Mouse (Mus musculus): Measurements from ENCODE around the gene Stpg4.
A peak's percentile ranks its signal among the peaks of the same experiment; 100 is the strongest.

Gene Stpg4

GRCm38 (mm10) chr17:87427511-87427910, at the start of gene Stpg4:
Stpg4 (minus strand) TSS chr17:87427741.
- no peak for DNase-seq

GRCm38 (mm10) chr17:87475356-87475755, 47.8 kb upstream of the Stpg4 start:
- DNase-seq = no peak

DNA sequence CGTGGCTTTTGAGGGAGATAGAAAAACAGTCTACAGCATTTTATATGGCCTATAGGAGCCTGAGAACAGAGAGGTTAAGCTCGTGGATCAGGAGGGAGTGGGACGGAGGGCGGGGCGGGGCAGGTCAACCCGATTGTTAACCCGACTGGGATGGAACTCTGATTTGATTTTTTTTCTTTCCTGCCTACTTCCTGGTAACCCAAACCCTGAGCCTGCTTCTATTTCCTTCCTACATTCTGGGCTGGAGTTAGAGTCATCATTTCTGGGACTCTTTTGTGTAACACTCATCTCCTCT, 46.9 kb upstream of the Stpg4 start:
- DNase-seq = no peak

- DNase-seq = peak; percentile 60
Observed at GRCm38 (mm10) chr17:87473736-87474500, 46.4 kb upstream of the Stpg4 start.

GRCm38 (mm10) chr17:87473441-87473735, 45.8 kb upstream of the Stpg4 start:
- no peak for DNase-seq

- DNase-seq = no peak
Observed at GRCm38 (mm10) chr17:87472879-87473278, 45.3 kb upstream of the Stpg4 start.

GRCm38 (mm10) chr17:87471661-87472060, 44.1 kb upstream of the Stpg4 start:
- DNase-seq = no peak

GRCm38 (mm10) chr17:87470797-87471196, 43.3 kb upstream of the Stpg4 start:
- no peak for DNase-seq

DNA sequence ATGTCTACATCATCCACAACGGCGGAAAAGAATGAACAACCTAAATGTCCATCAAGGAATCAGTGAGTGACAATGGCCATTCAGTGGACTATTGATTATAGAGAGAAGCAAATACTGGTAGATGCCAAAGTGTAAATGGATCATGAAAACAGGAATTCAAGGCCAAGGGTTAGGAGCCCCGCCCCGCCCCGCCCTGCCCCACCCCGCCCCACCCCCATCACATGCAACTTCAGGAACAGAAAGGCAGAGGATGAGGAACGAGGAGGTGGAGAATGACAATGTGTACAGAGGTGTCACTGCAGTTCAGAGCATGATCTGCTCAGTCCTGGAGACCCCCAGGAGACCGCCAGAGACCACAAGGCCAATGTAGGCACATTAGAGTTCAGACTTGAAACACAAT, 42.7 kb upstream of the Stpg4 start:
- DNase-seq = no peak

- no peak for DNase-seq
Observed at GRCm38 (mm10) chr17:87469428-87469827, 41.9 kb upstream of the Stpg4 start.

- DNase-seq = no peak
Observed at GRCm38 (mm10) chr17:87468616-87469015, 41.1 kb upstream of the Stpg4 start.

- DNase-seq = no peak
Observed at GRCm38 (mm10) chr17:87461499-87461896, 34.0 kb upstream of the Stpg4 start.

DNA sequence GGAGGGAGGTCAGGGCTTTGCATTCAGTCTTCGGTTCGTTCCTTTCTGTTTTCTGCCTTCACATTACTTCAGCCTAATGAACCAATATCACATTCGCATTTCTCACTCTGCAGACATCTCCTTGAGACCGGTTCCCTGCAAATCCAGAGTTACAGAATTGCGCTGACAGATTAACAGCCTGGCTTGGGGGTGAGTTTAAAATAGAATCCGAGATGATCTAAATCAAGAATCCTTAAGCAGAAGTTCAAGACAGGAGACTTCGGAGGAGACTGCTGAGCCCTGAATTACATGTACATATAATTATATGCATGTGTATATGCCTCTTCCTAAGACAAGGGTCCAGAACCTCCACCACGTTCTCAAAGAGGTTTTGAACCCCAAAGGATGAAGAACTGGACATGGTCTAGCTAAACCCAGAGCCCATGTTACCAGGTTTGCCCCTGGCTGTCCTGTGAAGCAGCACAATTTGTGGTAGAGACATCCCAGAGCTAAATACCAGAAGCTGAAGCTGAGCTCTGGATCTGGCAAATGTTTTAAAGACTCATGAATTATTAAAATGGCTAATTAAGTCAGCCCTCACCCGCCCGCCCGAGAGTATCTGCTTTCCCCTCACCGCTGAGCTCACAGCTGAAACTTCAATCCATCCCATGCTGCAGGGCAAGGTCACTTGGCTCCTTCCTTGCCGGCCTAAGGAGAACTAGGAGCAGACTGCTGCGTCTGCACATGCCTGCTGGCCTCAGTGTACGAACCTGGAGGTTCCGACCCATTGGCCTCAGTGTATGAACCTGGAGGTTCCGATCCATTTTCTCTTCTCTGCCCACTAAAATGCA, 33.3 kb upstream of the Stpg4 start:
- DNase-seq = no peak

- DNase-seq = peak; percentile 54
Observed at GRCm38 (mm10) chr17:87459750-87460668, 32.5 kb upstream of the Stpg4 start.

GRCm38 (mm10) chr17:87458911-87459749, 31.6 kb upstream of the Stpg4 start:
- DNase-seq = no peak

- DNase-seq = no peak
Observed at GRCm38 (mm10) chr17:87457961-87458360, 30.4 kb upstream of the Stpg4 start.

DNA sequence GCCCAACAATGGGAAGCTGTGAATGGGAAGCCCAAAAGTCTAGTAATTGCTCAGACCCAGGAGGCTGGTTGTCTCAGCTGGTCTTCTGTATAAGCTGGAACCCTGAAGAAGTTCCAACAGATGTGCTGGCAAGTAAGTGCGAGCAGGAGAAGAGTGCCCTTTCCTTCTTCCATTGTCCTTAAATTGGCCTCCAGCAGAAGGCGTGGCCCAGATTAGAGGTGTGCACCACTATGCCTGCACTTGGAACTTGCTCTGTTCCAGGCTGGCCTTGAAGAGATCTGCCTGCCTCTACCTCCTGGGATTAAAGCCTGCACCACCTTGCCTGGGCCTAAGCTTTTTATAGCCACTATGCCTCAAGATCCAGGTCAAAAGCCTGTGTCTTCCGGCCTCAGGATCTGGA, 26.6 kb upstream of the Stpg4 start:
- no peak for DNase-seq

DNA sequence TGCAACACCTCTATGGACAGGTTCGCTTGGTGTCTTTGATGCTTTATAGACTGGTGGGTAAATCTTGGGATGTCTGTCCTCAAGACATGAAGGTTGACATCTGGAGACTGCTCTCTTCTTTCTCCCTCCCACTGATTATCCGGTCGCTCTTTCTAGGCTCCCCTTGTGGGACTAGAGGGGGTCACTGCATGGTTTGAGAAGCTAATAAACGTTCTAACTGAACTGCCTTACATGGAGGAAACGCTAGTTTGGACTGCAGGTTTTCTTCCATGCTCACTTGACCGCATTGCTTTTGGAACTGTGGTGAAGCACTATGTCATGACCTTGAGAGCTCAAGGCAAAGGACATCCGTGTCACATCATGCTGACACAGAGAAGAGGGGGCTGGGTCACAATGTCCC, 25.8 kb upstream of the Stpg4 start:
- DNase-seq = no peak

GRCm38 (mm10) chr17:87448881-87449280, 21.3 kb upstream of the Stpg4 start:
- no peak for DNase-seq

- DNase-seq = no peak
Observed at GRCm38 (mm10) chr17:87448339-87448738, 20.8 kb upstream of the Stpg4 start.

DNA sequence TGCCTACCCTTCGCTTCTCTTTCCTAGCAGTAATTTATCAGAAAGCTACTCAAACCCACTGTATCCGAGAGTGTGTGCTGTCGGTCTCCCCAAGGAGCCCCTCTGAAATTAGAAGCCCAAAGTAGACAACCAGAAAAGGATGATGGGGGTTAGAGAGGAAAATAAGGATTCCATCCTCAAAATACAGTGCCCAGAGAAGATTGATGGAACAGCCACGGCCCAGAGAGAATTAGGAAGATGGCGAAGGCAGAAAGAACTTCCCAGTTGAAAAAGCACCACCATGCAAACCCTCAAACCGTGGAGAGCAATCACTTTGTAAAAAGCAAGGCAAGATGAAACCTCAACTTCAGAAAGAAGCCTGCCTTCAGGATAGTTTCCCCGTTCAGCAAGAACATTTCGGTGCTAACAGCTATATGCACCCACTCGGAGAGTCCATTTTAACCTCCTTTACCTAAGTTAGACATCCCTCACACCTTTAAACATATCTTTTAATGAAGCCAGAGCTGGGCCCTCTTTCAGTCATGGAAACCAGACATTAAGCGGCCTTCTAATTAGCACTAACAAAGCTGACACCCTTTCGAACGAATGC, 20.2 kb upstream of the Stpg4 start:
- no peak for DNase-seq
